Mouse (Mus musculus): ENCODE results near the gene Cd300a. TPM values are rescaled to one million over a fixed set of nuclear protein-coding genes. Genes with fewer than 3 reads are reported as not detected.

Gene Cd300a
- polyA plus RNA-seq, 1 experiment from 2014 or later = 1.0 TPM

GRCm38 (mm10) chr11:114852311-114853173 lies 37.3 kb upstream of the Cd300a start:
- peak overlapping the region; percentile 75 for H3K4me3 ChIP-seq
- no peak for ATAC-seq (ENCODE audit: insufficient number of reproducible peaks, insufficient read depth, low FRiP score, low TSS enrichment, low read depth)
- no peaks in the 10 kb centered on the region for H3K9me3 ChIP-seq
- no peaks in the 10 kb centered on the region; the same call in 1 of the 2 replicates for H3K27me3 ChIP-seq
- WGBS = under 1% methylated on average over 40 of the region's 40 CpGs
- no peaks in the 10 kb centered on the region for H3K36me3 ChIP-seq
- H3K9ac ChIP-seq = peak overlapping the region; percentile 91
- peak overlapping the region; percentile 94 for H3K27ac ChIP-seq
- peaks cover 38% of the 10 kb centered on the region for H3K4me1 ChIP-seq
- peak overlapping the region; percentile 97 for H3K4me2 ChIP-seq

- Histone ChIP-seq H3K4me2 (peak overlapping the region; percentile 97), H3K27ac (peak overlapping the region; percentile 94), H3K27me3 (no peaks in the 10 kb centered on the region; the same call in 1 of the 2 replicates), H3K9ac (peak overlapping the region; percentile 91), H3K4me3 (peak overlapping the region; percentile 75), H3K36me3 (no peaks in the 10 kb centered on the region), H3K4me1 (peaks cover 38% of the 10 kb centered on the region), H3K9me3 (no peaks in the 10 kb centered on the region)
- no peak for ATAC-seq (ENCODE audit: insufficient number of reproducible peaks, insufficient read depth, low FRiP score, low TSS enrichment, low read depth)
- WGBS = 6% methylated on average over 7 of the region's 7 CpGs
These were observed 36.5 kb upstream of the Cd300a start for GRCm38 (mm10) chr11:114853174-114853838.

GRCm38 (mm10) chr11:114854581-114854980 lies 35.3 kb upstream of the Cd300a start:
- ATAC-seq (ENCODE audit: insufficient number of reproducible peaks, insufficient read depth, low FRiP score, low TSS enrichment, low read depth) = no peak
- Histone ChIP-seq H3K9ac (no peak overlapping the region), H3K27me3 (no peaks in the 10 kb centered on the region), H3K36me3 (peaks cover 7% of the 10 kb centered on the region), H3K4me2 (no peak overlapping the region), H3K9me3 (no peaks in the 10 kb centered on the region), H3K27ac (no peak overlapping the region), H3K4me1 (peaks cover 31% of the 10 kb centered on the region), H3K4me3 (no peak overlapping the region)
- WGBS = 74% methylated on average over 6 of the region's 6 CpGs

GRCm38 (mm10) chr11:114856125-114856524 lies 33.7 kb upstream of the Cd300a start:
- Histone ChIP-seq H3K4me3 (no peak overlapping the region), H3K9ac (no peak overlapping the region), H3K27ac (no peak overlapping the region), H3K4me1 (peaks cover 18% of the 10 kb centered on the region), H3K4me2 (no peak overlapping the region), H3K36me3 (peaks cover 7% of the 10 kb centered on the region), H3K27me3 (no peaks in the 10 kb centered on the region), H3K9me3 (no peaks in the 10 kb centered on the region)
- ATAC-seq (ENCODE audit: insufficient number of reproducible peaks, insufficient read depth, low FRiP score, low TSS enrichment, low read depth) = no peak
- 88% methylated on average over 5 of the region's 5 CpGs for WGBS

- Histone ChIP-seq H3K4me1 (peaks cover 9% of the 10 kb centered on the region), H3K27me3 (no peaks in the 10 kb centered on the region), H3K36me3 (peaks cover 11% of the 10 kb centered on the region), H3K4me2 (no peak overlapping the region), H3K9me3 (no peaks in the 10 kb centered on the region), H3K27ac (no peak overlapping the region), H3K9ac (no peak overlapping the region), H3K4me3 (no peak overlapping the region)
- ATAC-seq (ENCODE audit: insufficient number of reproducible peaks, insufficient read depth, low FRiP score, low TSS enrichment, low read depth) = no peak
- WGBS = 97% methylated on average over 2 of the region's 2 CpGs
These were observed 31.2 kb upstream of the Cd300a start for GRCm38 (mm10) chr11:114858641-114859040.

- Histone ChIP-seq H3K36me3 (peaks cover 30% of the 10 kb centered on the region), H3K4me2 (no peak overlapping the region), H3K4me1 (peaks cover 10% of the 10 kb centered on the region), H3K27ac (no peak overlapping the region), H3K9me3 (no peaks in the 10 kb centered on the region), H3K4me3 (no peak overlapping the region), H3K27me3 (no peaks in the 10 kb centered on the region), H3K9ac (no peak overlapping the region)
- 84% methylated on average over 2 of the region's 2 CpGs for WGBS
- ATAC-seq (ENCODE audit: insufficient number of reproducible peaks, insufficient read depth, low FRiP score, low TSS enrichment, low read depth) = no peak
These were observed 28.8 kb upstream of the Cd300a start for GRCm38 (mm10) chr11:114861057-114861456.

GRCm38 (mm10) chr11:114862687-114863086 lies 27.2 kb upstream of the Cd300a start:
- no peaks in the 10 kb centered on the region for H3K9me3 ChIP-seq
- WGBS = 90% methylated on average over 3 of the region's 3 CpGs
- no peak for ATAC-seq (ENCODE audit: insufficient number of reproducible peaks, insufficient read depth, low FRiP score, low TSS enrichment, low read depth)

GRCm38 (mm10) chr11:114863918-114864420 lies 25.9 kb upstream of the Cd300a start:
- ATAC-seq (ENCODE audit: insufficient number of reproducible peaks, insufficient read depth, low FRiP score, low TSS enrichment, low read depth) = no peak
- 94% methylated on average over 21 of the region's 21 CpGs for WGBS

More at GRCm38 (mm10) chr11:114862687-114863086, 27.2 kb upstream of the Cd300a start:
- no peak overlapping the region for H3K27ac ChIP-seq
- H3K4me2 ChIP-seq = no peak overlapping the region
- H3K27me3 ChIP-seq = no peaks in the 10 kb centered on the region
- peaks cover 24% of the 10 kb centered on the region for H3K4me1 ChIP-seq
- peaks cover 47% of the 10 kb centered on the region for H3K36me3 ChIP-seq
- H3K9ac ChIP-seq = no peak overlapping the region
- no peak overlapping the region for H3K4me3 ChIP-seq

GRCm38 (mm10) chr11:114865999-114866398 lies 23.8 kb upstream of the Cd300a start:
- Histone ChIP-seq H3K27ac (no peak overlapping the region; the same call in 1 of the 2 replicates), H3K9me3 (no peaks in the 10 kb centered on the region), H3K4me1 (peaks cover 24% of the 10 kb centered on the region), H3K4me3 (no peak overlapping the region), H3K4me2 (no peak overlapping the region), H3K36me3 (peaks cover 71% of the 10 kb centered on the region), H3K27me3 (no peaks in the 10 kb centered on the region), H3K9ac (no peak overlapping the region)
- no peak for ATAC-seq (ENCODE audit: insufficient number of reproducible peaks, insufficient read depth, low FRiP score, low TSS enrichment, low read depth)
- 66% methylated on average over 5 of the region's 5 CpGs for WGBS

More at GRCm38 (mm10) chr11:114863918-114864420, 25.9 kb upstream of the Cd300a start:
- H3K4me3 ChIP-seq = no peak overlapping the region
- H3K9ac ChIP-seq = no peak overlapping the region
- no peak overlapping the region for H3K27ac ChIP-seq
- peaks cover 55% of the 10 kb centered on the region for H3K36me3 ChIP-seq
- no peaks in the 10 kb centered on the region for H3K27me3 ChIP-seq
- H3K9me3 ChIP-seq = no peaks in the 10 kb centered on the region
- H3K4me2 ChIP-seq = no peak overlapping the region
- H3K4me1 ChIP-seq = peaks cover 24% of the 10 kb centered on the region

GRCm38 (mm10) chr11:114866486-114867360 lies 23.1 kb upstream of the Cd300a start:
- Histone ChIP-seq H3K27ac (no peak overlapping the region), H3K4me3 (no peak overlapping the region), H3K27me3 (no peaks in the 10 kb centered on the region), H3K9ac (peak overlapping the region; percentile 36; the same call in 1 of the 2 replicates), H3K4me1 (peaks cover 24% of the 10 kb centered on the region), H3K36me3 (peaks cover 78% of the 10 kb centered on the region), H3K4me2 (no peak overlapping the region), H3K9me3 (no peaks in the 10 kb centered on the region)
- no peak for ATAC-seq (ENCODE audit: insufficient number of reproducible peaks, insufficient read depth, low FRiP score, low TSS enrichment, low read depth)
- WGBS = 35% methylated on average over 10 of the region's 10 CpGs

All from embryonic facial prominence, embryonic 13.5 days (tissue).